8 mouse cellular contexts compared by ENCODE assay signal in the genomic region with DNA sequence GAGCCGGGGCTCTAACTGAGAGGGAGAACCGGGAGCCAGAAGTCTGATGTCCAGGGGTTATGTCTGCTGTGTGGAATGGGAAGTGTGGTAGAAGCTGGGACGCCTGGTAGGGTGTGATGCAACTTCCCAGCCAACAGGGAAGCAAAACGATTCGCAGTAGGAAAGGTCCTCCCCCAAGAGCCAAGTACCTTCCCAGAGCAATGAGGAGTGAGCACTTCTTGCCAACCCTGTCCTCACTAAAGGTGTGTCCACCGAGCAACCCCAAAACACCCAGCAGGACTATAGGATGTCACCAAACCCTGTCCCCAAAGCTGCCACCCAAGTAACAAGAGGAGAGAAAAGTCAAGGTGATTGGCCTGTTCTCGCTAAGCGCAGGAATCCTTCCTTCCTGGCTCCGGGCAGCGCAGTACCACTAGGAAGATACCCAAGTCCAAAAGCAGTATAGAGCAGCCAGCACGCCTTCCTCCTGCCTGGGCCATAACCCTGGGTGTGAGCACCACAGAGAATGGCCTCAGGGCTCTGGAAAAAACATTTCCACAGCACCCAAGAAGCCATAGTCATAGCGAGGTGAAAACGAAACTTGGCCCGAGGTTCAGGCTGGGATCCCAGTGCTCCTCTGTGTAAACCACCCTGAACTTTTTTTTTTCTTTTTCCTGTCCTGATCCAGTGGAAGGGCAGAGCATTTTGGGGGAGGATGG. TPM values are rescaled to one million over a fixed set of nuclear protein-coding genes. Genes with fewer than 3 reads are reported as not detected.
DNase-seq lines count a peak whose midpoint lies in the region; ATAC-seq lines count a peak whose summit lies in the region.

No protein-coding gene starts in this region.

- H3K27ac ChIP-seq in hindbrain, embryonic 15.5 days (replicated peaks): no peak overlapping the region
- 0 out of 2 replicates have a peak overlapping the region, but pooled peaks have one; percentile 11 for H3K27ac ChIP-seq in liver, embryonic 16.5 days (ENCODE audit: low read length)
- H3K27ac ChIP-seq in neural tube, embryonic 15.5 days (replicated peaks): no peak overlapping the region

- no peak overlapping the region for H3K9ac ChIP-seq in hindbrain, embryonic 15.5 days
- no peak overlapping the region for H3K9ac ChIP-seq in liver, embryonic 16.5 days (ENCODE audit: low read depth, low read length)
- H3K9ac ChIP-seq in neural tube, embryonic 15.5 days (replicated peaks): no peak overlapping the region

- H3K36me3 ChIP-seq in hindbrain, embryonic 15.5 days: peaks cover 8% of the 10 kb centered on the region; the same call in 1 of the 2 replicates
- H3K36me3 ChIP-seq in liver, embryonic 16.5 days (ENCODE audit: control insufficient read depth, insufficient read depth): no peaks in the 10 kb centered on the region
- H3K36me3 ChIP-seq in neural tube, embryonic 15.5 days: peaks cover 9% of the 10 kb centered on the region

- no peak overlapping the region for H3K4me3 ChIP-seq in hindbrain, embryonic 15.5 days
- peak overlapping the region; percentile 11 for H3K4me3 ChIP-seq in liver, embryonic 16.5 days (ENCODE audit: low read depth, low read length)
- H3K4me3 ChIP-seq in neural tube, embryonic 15.5 days (replicated peaks): peak overlapping the region; percentile 77; the same call in 1 of the 2 replicates

- H3K9me3 ChIP-seq in hindbrain, embryonic 15.5 days: no peaks in the 10 kb centered on the region
- H3K9me3 ChIP-seq in liver, embryonic 16.5 days (replicated peaks; ENCODE audit: control insufficient read depth, low read length): no peaks in the 10 kb centered on the region
- no peaks in the 10 kb centered on the region for H3K9me3 ChIP-seq in neural tube, embryonic 15.5 days (replicated peaks)

- peak overlapping the region; percentile 68 for H3K4me2 ChIP-seq in hindbrain, embryonic 15.5 days
- H3K4me2 ChIP-seq in liver, embryonic 16.5 days (ENCODE audit: low read depth, low read length): peak overlapping the region; percentile 95
- H3K4me2 ChIP-seq in neural tube, embryonic 15.5 days: peak overlapping the region; percentile 90

- H3K4me1 ChIP-seq in hindbrain, embryonic 15.5 days (replicated peaks): peaks cover 37% of the 10 kb centered on the region
- peaks cover 23% of the 10 kb centered on the region for H3K4me1 ChIP-seq in liver, embryonic 16.5 days (ENCODE audit: control insufficient read depth, low read depth, low read length)
- peaks cover 34% of the 10 kb centered on the region for H3K4me1 ChIP-seq in neural tube, embryonic 15.5 days

- no peak for ATAC-seq in hindbrain, embryonic 15.5 days (ENCODE audit: low FRiP score, low read depth)
- ATAC-seq in liver, embryonic 16.5 days (ENCODE audit: low read depth): no peak
- ATAC-seq in neural tube, embryonic 15.5 days (ENCODE audit: low FRiP score): no peak

- WGBS in hindbrain, embryonic 15.5 days: 84% methylated on average over 14 of the region's 14 CpGs
- WGBS in liver, embryonic 16.5 days (ENCODE audit: insufficient replicate concordance): 63% methylated on average over 14 of the region's 14 CpGs
- 82% methylated on average over 14 of the region's 14 CpGs for WGBS in neural tube, embryonic 15.5 days

- peak; percentile 46 for DNase-seq in adrenal gland, postnatal 10 days
- no peak for DNase-seq in adrenal gland, adult 18-20 months (ENCODE audit: low spot score in 2 of 2)
- DNase-seq in NIH3T3 (ENCODE audit: low read depth): peak; percentile 58
- no peak for DNase-seq in layer of hippocampus, adult 18-20 months (ENCODE audit: low spot score in 2 of 2)
- DNase-seq in embryo, embryonic 9.5 days (ENCODE audit: extremely low spot score): no peak

- no peaks in the 10 kb centered on the region for H3K27me3 ChIP-seq in hindbrain, embryonic 15.5 days
- H3K27me3 ChIP-seq in liver, embryonic 16.5 days (ENCODE audit: control insufficient read depth, insufficient read depth, low read depth, low read length): no peaks in the 10 kb centered on the region
- no peaks in the 10 kb centered on the region for H3K27me3 ChIP-seq in neural tube, embryonic 15.5 days (replicated peaks)

RNA-seq across cellular contexts. Expression of gene Zdhhc18, which starts 18.7 kb away (rescaled TPM):
- 10 to 100 TPM; 25.3 to 26.0 TPM for total RNA-seq in adrenal gland, postnatal 10 days (2021)
- 10 to 100 TPM; 19.6 to 34.5 TPM for total RNA-seq in adrenal gland, adult 18-20 months (2021)
- polyA plus RNA-seq in hindbrain, embryonic 15.5 days (2015; fragmentation: Nextera tagmentation; extraction: Ambion mirVana): 12.0 and 15.8 TPM in 2 replicates
- polyA plus RNA-seq in liver, embryonic 16.5 days (2015; fragmentation: Nextera tagmentation; extraction: Ambion mirVana): 0.79 and 1.1 TPM in 2 replicates
- polyA plus RNA-seq in neural tube, embryonic 15.5 days (2015; fragmentation: Nextera tagmentation; extraction: Ambion mirVana): 4.3 and 7.0 TPM in 2 replicates
- 10 to 100 TPM; 32.3 to 33.8 TPM for total RNA-seq in layer of hippocampus, adult 18-20 months (2021)

RNA-seq across cellular contexts. Expression of gene Sfn, which starts 29.3 kb away (rescaled TPM):
- total RNA-seq in adrenal gland, postnatal 10 days (2021): 1 to 10 TPM; 2.2 to 3.8 TPM
- total RNA-seq in adrenal gland, adult 18-20 months (2021): 1 to 10 TPM; 1.4 to 1.9 TPM
- 2.2 TPM in 2 replicates for polyA plus RNA-seq in hindbrain, embryonic 15.5 days (2015; fragmentation: Nextera tagmentation; extraction: Ambion mirVana)
- 0.27 and 0.61 TPM in 2 replicates for polyA plus RNA-seq in liver, embryonic 16.5 days (2015; fragmentation: Nextera tagmentation; extraction: Ambion mirVana)
- 1.7 and 32.5 TPM in 2 replicates for polyA plus RNA-seq in neural tube, embryonic 15.5 days (2015; fragmentation: Nextera tagmentation; extraction: Ambion mirVana)
- total RNA-seq in layer of hippocampus, adult 18-20 months (2021): 1 to 10 TPM; 2.7 to 3.2 TPM

RNA-seq across cellular contexts. Expression of gene Pigv, which starts 41.2 kb away (rescaled TPM):
- total RNA-seq in adrenal gland, postnatal 10 days (2021): 10 to 100 TPM; 11.9 to 18.6 TPM
- total RNA-seq in adrenal gland, adult 18-20 months (2021): 10 to 100 TPM; 16.3 to 20.4 TPM
- polyA plus RNA-seq in hindbrain, embryonic 15.5 days (2015; fragmentation: Nextera tagmentation; extraction: Ambion mirVana): 14.2 and 14.9 TPM in 2 replicates
- 6.0 and 6.7 TPM in 2 replicates for polyA plus RNA-seq in liver, embryonic 16.5 days (2015; fragmentation: Nextera tagmentation; extraction: Ambion mirVana)
- polyA plus RNA-seq in neural tube, embryonic 15.5 days (2015; fragmentation: Nextera tagmentation; extraction: Ambion mirVana): 12.4 and 15.7 TPM in 2 replicates
- 10 to 100 TPM in 1 of 2 experiments, 1 to 10 TPM in 1; 9.4 to 12.3 TPM for total RNA-seq in layer of hippocampus, adult 18-20 months (2021)

RNA-seq across cellular contexts. Expression of gene Gpn2, which starts 47.1 kb away (rescaled TPM):
- total RNA-seq in adrenal gland, postnatal 10 days (2021): 10 to 100 TPM; 12.9 to 13.3 TPM
- total RNA-seq in adrenal gland, adult 18-20 months (2021): 10 to 100 TPM; 16.2 to 16.4 TPM
- 17.6 and 19.7 TPM in 2 replicates for polyA plus RNA-seq in hindbrain, embryonic 15.5 days (2015; fragmentation: Nextera tagmentation; extraction: Ambion mirVana)
- 6.5 and 8.6 TPM in 2 replicates for polyA plus RNA-seq in liver, embryonic 16.5 days (2015; fragmentation: Nextera tagmentation; extraction: Ambion mirVana)
- 17.0 and 17.2 TPM in 2 replicates for polyA plus RNA-seq in neural tube, embryonic 15.5 days (2015; fragmentation: Nextera tagmentation; extraction: Ambion mirVana)
- 10 to 100 TPM; 10.7 to 12.1 TPM for total RNA-seq in layer of hippocampus, adult 18-20 months (2021)

RNA-seq across cellular contexts. Expression of gene Gpatch3, which starts 56.7 kb away (rescaled TPM):
- 1 to 10 TPM; 5.7 to 8.1 TPM for total RNA-seq in adrenal gland, postnatal 10 days (2021)
- total RNA-seq in adrenal gland, adult 18-20 months (2021): 1 to 10 TPM; 5.7 to 7.2 TPM
- 7.1 and 8.6 TPM in 2 replicates for polyA plus RNA-seq in hindbrain, embryonic 15.5 days (2015; fragmentation: Nextera tagmentation; extraction: Ambion mirVana)
- polyA plus RNA-seq in liver, embryonic 16.5 days (2015; fragmentation: Nextera tagmentation; extraction: Ambion mirVana): 2.9 and 3.2 TPM in 2 replicates
- 5.8 TPM in 2 replicates for polyA plus RNA-seq in neural tube, embryonic 15.5 days (2015; fragmentation: Nextera tagmentation; extraction: Ambion mirVana)
- total RNA-seq in layer of hippocampus, adult 18-20 months (2021): 10 to 100 TPM in 1 of 2 experiments, 1 to 10 TPM in 1; 9.6 to 10.1 TPM

Comparison
In these comparisons a context has a peak if more than half of its experiments do, and no peak if none do; other contexts are left out.
1. DNase-seq: peak in adrenal gland, postnatal 10 days (single experiment) and NIH3T3 (single experiment); none in adrenal gland, adult 18-20 months (0 of 2), layer of hippocampus, adult 18-20 months (0 of 2) and embryo, embryonic 9.5 days (single experiment).
2. Peak in every context shown above with its lines, with median percentiles within 50 percentile points of each other: H3K4me2 ChIP-seq.